Mouse (Mus musculus) midbrain, embryonic 16.5 days (tissue): Measurements from ENCODE around the gene Sgms2. TPM values are rescaled to one million over a fixed set of nuclear protein-coding genes. Genes with fewer than 3 reads are reported as not detected.

Experiments
- ATAC-seq: fragments of 200-750 bp; cut with Nextera tagmentation; 2 replicates; pipeline ENCODE4 v1.8.0; 2017; ENCODE audit warnings: moderate TSS enrichment
- H3K27ac ChIP-seq: fragments of 300-500 bp; sonication (generic); 2 replicates; pipeline ENCODE4 v1.5.1; 2014; ENCODE audit warnings: mild to moderate bottlenecking, low read length, mixed read lengths
- H3K27me3 ChIP-seq: fragments of 300-500 bp; sonication (generic); 2 replicates; pipeline ENCODE4 v1.6.1; 2014; ENCODE audit warnings: low read depth, low read length, mixed read lengths; ENCODE audit not compliant: control insufficient read depth, insufficient read depth
- H3K36me3 ChIP-seq: fragments of 300-500 bp; sonication (generic); 2 replicates; pipeline ENCODE4 v1.6.1; 2014; ENCODE audit warnings: mild to moderate bottlenecking, low read length, moderate library complexity, mixed read lengths; ENCODE audit not compliant: control insufficient read depth, insufficient read depth
- H3K4me1 ChIP-seq: fragments of 300-500 bp; sonication (generic); 2 replicates; pipeline ENCODE4 v1.6.1; 2014; ENCODE audit warnings: mild to moderate bottlenecking, low read length, mixed read lengths; ENCODE audit not compliant: control insufficient read depth, insufficient read depth
- H3K4me2 ChIP-seq: fragments of 300-500 bp; sonication (generic); 2 replicates; pipeline ENCODE4 v1.6.1; 2014; ENCODE audit warnings: mild to moderate bottlenecking, low read length, mixed read lengths
- H3K4me3 ChIP-seq: fragments of 300-500 bp; sonication (generic); 2 replicates; pipeline ENCODE4 v1.5.1; 2014; ENCODE audit warnings: low read depth, mild to moderate bottlenecking, low read length, moderate library complexity, mixed read lengths
- H3K9ac ChIP-seq: fragments of 300-500 bp; sonication (generic); 2 replicates; pipeline ENCODE4 v1.6.1; 2014; ENCODE audit warnings: low read depth, low read length, mixed read lengths
- H3K9me3 ChIP-seq: fragments of 300-500 bp; sonication (generic); replicated peaks from 2 replicates; pipeline ENCODE4 v1.6.1; 2014; ENCODE audit warnings: mild to moderate bottlenecking, low read length, mixed read lengths; ENCODE audit not compliant: control insufficient read depth, poor library complexity, severe bottlenecking
- WGBS: fragments of 180-500 bp; shearing (Covaris S2); extraction: QIAGEN DNeasy Blood & Tissue Kit; methylation state at CpG from one replicate; pipeline ENCODE4 v1.1.7; 2014; 5-methylcytosine and 5-hydroxymethylcytosine counted together
- polyA plus RNA-seq: library from polyadenylated mRNA; unstranded; fragments of >200 nt; fragmentation: Nextera tagmentation; extraction: Ambion mirVana; gene quantifications from 2 replicates; pipeline ENCODE4 v1.2.1, GENCODE M21; 2015

Sgms2 gene
- 1.3 and 1.6 TPM in 2 replicates for polyA plus RNA-seq

GRCm38 (mm10) chr3:131491361-131491925 is at the start of gene Sgms2:
Gene Sgms2 (minus strand): TSS chr3:131491411.
- peaks cover 6% of the 10 kb centered on the region for H3K27me3 ChIP-seq
- no peaks in the 10 kb centered on the region for H3K9me3 ChIP-seq
- no peak for ATAC-seq
- peak within 1 kb of the TSS; percentile 75 for H3K9ac ChIP-seq
- H3K4me3 ChIP-seq, result peak within 1 kb of the TSS; percentile 85
- H3K4me2 ChIP-seq, result peak within 1 kb of the TSS; percentile 99
- no peak within 1 kb of the TSS for H3K27ac ChIP-seq
- H3K4me1 ChIP-seq, result 0 out of 2 replicates have a peak, but pooled peaks cover 4% of the 10 kb centered on the region
- H3K36me3 ChIP-seq, result no peaks in the 10 kb centered on the region
- 94% methylated on average over 2 of the region's 2 CpGs for WGBS

- Histone ChIP-seq H3K27ac (no peak overlapping the region), H3K9me3 (no peaks in the 10 kb centered on the region), H3K4me3 (no peak overlapping the region), H3K4me1 (no peaks in the 10 kb centered on the region), H3K4me2 (no peak overlapping the region), H3K27me3 (no peaks in the 10 kb centered on the region), H3K9ac (no peak overlapping the region), H3K36me3 (no peaks in the 10 kb centered on the region)
- no peak for ATAC-seq
- 92% methylated on average over 3 of the region's 3 CpGs for WGBS
Observed at GRCm38 (mm10) chr3:131525229-131525628, 34.0 kb upstream of the Sgms2 start.

GRCm38 (mm10) chr3:131524779-131525178 is 33.6 kb upstream of the Sgms2 start:
- Histone ChIP-seq H3K27ac (no peak overlapping the region), H3K4me2 (no peak overlapping the region), H3K4me1 (no peaks in the 10 kb centered on the region), H3K36me3 (no peaks in the 10 kb centered on the region), H3K9me3 (no peaks in the 10 kb centered on the region), H3K9ac (no peak overlapping the region), H3K27me3 (no peaks in the 10 kb centered on the region), H3K4me3 (no peak overlapping the region)
- 15% methylated on average over 11 of the region's 11 CpGs for WGBS
- ATAC-seq, result no peak

GRCm38 (mm10) chr3:131524210-131524609 is 33.0 kb upstream of the Sgms2 start:
- WGBS, result 77% methylated on average over 5 of the region's 5 CpGs
- Histone ChIP-seq H3K4me1 (no peaks in the 10 kb centered on the region), H3K9me3 (no peaks in the 10 kb centered on the region), H3K27me3 (no peaks in the 10 kb centered on the region), H3K27ac (no peak overlapping the region), H3K36me3 (no peaks in the 10 kb centered on the region), H3K4me2 (no peak overlapping the region), H3K4me3 (no peak overlapping the region), H3K9ac (no peak overlapping the region)
- no peak for ATAC-seq

GRCm38 (mm10) chr3:131523749-131524148 is 32.5 kb upstream of the Sgms2 start:
- no peaks in the 10 kb centered on the region for H3K36me3 ChIP-seq
- H3K4me1 ChIP-seq, result no peaks in the 10 kb centered on the region
- H3K27ac ChIP-seq, result no peak overlapping the region
- H3K4me3 ChIP-seq, result no peak overlapping the region
- H3K9me3 ChIP-seq, result no peaks in the 10 kb centered on the region
- H3K27me3 ChIP-seq, result no peaks in the 10 kb centered on the region
- H3K4me2 ChIP-seq, result no peak overlapping the region
- no peak overlapping the region for H3K9ac ChIP-seq
- 87% methylated on average over 9 of the region's 9 CpGs for WGBS
- ATAC-seq, result no peak

- no peaks in the 10 kb centered on the region for H3K27me3 ChIP-seq
- no peak overlapping the region for H3K4me2 ChIP-seq
- no peak overlapping the region for H3K9ac ChIP-seq
- H3K27ac ChIP-seq, result no peak overlapping the region
- ATAC-seq, result no peak
- 86% methylated on average over 7 of the region's 7 CpGs for WGBS
- H3K9me3 ChIP-seq, result no peaks in the 10 kb centered on the region
- no peaks in the 10 kb centered on the region for H3K36me3 ChIP-seq
- no peaks in the 10 kb centered on the region for H3K4me1 ChIP-seq
- no peak overlapping the region for H3K4me3 ChIP-seq
Observed at GRCm38 (mm10) chr3:131522243-131522642, 31.0 kb upstream of the Sgms2 start.

GRCm38 (mm10) chr3:131521206-131521605 is 30.0 kb upstream of the Sgms2 start:
- no peak for ATAC-seq
- no peak overlapping the region for H3K4me3 ChIP-seq
- no peaks in the 10 kb centered on the region for H3K27me3 ChIP-seq
- H3K27ac ChIP-seq, result no peak overlapping the region
- H3K4me2 ChIP-seq, result no peak overlapping the region
- H3K4me1 ChIP-seq, result no peaks in the 10 kb centered on the region
- no peaks in the 10 kb centered on the region for H3K36me3 ChIP-seq
- H3K9me3 ChIP-seq, result no peaks in the 10 kb centered on the region
- WGBS, result 64% methylated on average over 4 of the region's 4 CpGs
- no peak overlapping the region for H3K9ac ChIP-seq

GRCm38 (mm10) chr3:131517756-131518155 is 26.5 kb upstream of the Sgms2 start:
- Histone ChIP-seq H3K9me3 (no peaks in the 10 kb centered on the region), H3K9ac (no peak overlapping the region), H3K4me3 (no peak overlapping the region), H3K36me3 (no peaks in the 10 kb centered on the region), H3K4me2 (no peak overlapping the region), H3K27ac (no peak overlapping the region), H3K27me3 (no peaks in the 10 kb centered on the region), H3K4me1 (no peaks in the 10 kb centered on the region)
- WGBS, result 70% methylated on average over 6 of the region's 6 CpGs
- no peak for ATAC-seq

- ATAC-seq, result no peak
- Histone ChIP-seq H3K27ac (no peak overlapping the region), H3K9me3 (no peaks in the 10 kb centered on the region), H3K27me3 (no peaks in the 10 kb centered on the region), H3K36me3 (no peaks in the 10 kb centered on the region), H3K4me2 (no peak overlapping the region), H3K4me1 (no peaks in the 10 kb centered on the region), H3K9ac (no peak overlapping the region), H3K4me3 (no peak overlapping the region)
- WGBS, result 85% methylated on average over 7 of the region's 7 CpGs
Observed at GRCm38 (mm10) chr3:131516332-131516999, 25.3 kb upstream of the Sgms2 start.
